Mouse (Mus musculus): ENCODE data around the gene Naf1. TPM values are rescaled to one million over a fixed set of nuclear protein-coding genes. Genes with fewer than 3 reads are reported as not detected.

Naf1 gene
- total RNA-seq, 2 experiments from 2014 or later = 13.5 to 14.6 TPM

Other genes with a start within 250 kb of the Naf1 start
- gene Npy5r, start 172.1 kb upstream of the Naf1 start, total RNA-seq (2021) = 10 to 100 TPM in 1 of 2 experiments, 1 to 10 TPM in 1; 9.0 to 10.1 TPM
- 10 to 100 TPM; 27.6 to 29.9 TPM for gene Npy1r, start 163.0 kb upstream of the Naf1 start, total RNA-seq (2021)

All from layer of hippocampus, postnatal 36 days (tissue).